Mouse (Mus musculus): ENCODE results near the gene Vcpkmt. TPM values are rescaled to one million over a fixed set of nuclear protein-coding genes. Genes with fewer than 3 reads are reported as not detected.

Gene Vcpkmt
- total and polyA plus RNA-seq, 3 experiments: 18.8 to 43.1 TPM; not detected in 1

DNA sequence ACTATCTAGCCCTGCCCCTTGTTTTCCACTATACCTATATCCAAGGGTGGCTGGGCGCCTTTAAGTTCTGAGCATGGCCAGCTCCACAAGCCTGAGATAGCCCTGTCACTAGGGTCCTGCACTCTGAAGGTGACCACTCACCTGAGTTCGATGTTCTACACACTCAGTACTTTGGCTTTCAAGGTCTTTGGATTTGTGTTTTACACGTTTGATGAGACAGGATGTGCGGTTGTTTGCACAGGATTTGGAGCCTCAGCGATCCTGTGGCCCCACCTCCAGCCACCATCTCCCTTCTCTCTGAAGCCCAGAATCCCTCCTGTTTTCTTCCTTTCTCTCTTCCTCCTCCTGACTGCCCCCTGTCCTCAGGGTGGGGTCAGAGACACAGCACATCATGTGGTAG, 49.6 kb downstream of the Vcpkmt start:
- no peak overlapping the region for H3K4me3 ChIP-seq (ENCODE audit: control insufficient read depth in 1 of 2, insufficient read depth in 1 of 2, low read depth in 2 of 2, low read length in 2 of 2)
- no peaks in the 10 kb centered on the region; the same call in 1 of the 2 replicates for H3K79me2 ChIP-seq (ENCODE audit: control insufficient read depth, insufficient read depth, low read length, poor library complexity)
- peaks cover under 1 to 20% of the 10 kb centered on the region in 2 experiments; a peak in 3 of 4 replicates for H3K4me1 ChIP-seq (ENCODE audit: control insufficient read depth in 1 of 2, insufficient read depth in 2 of 2, low read length in 2 of 2)
- DNase-seq (ENCODE audit: low read depth, low spot score): no peak
- H3K27me3 ChIP-seq (ENCODE audit: control insufficient read depth in 1 of 2, insufficient read depth in 2 of 2, low read length in 2 of 2): no peaks in the 10 kb centered on the region
- no peak overlapping the region for H3K27ac ChIP-seq (ENCODE audit: control insufficient read depth, low read depth, low read length)
- H3K36me3 ChIP-seq (ENCODE audit: control insufficient read depth in 1 of 2, insufficient read depth in 2 of 2, low read length in 2 of 2): peaks cover 0 to 2% of the 10 kb centered on the region in 2 experiments; a peak in 2 of 4 replicates
- no peak overlapping the region for H3K9ac ChIP-seq (ENCODE audit: control insufficient read depth, low read depth, low read length, poor library complexity, severe bottlenecking)
- H3K9me3 ChIP-seq (replicated peaks; ENCODE audit: insufficient read depth, low read length): no peaks in the 10 kb centered on the region
- TF ChIP-seq MYB (IDR thresholded peaks at IDR 0.05; ENCODE audit: low read depth, low read length) (no peak), MAZ (IDR thresholded peaks at IDR 0.05; ENCODE audit: low read depth, low read length) (no peak)

DNA sequence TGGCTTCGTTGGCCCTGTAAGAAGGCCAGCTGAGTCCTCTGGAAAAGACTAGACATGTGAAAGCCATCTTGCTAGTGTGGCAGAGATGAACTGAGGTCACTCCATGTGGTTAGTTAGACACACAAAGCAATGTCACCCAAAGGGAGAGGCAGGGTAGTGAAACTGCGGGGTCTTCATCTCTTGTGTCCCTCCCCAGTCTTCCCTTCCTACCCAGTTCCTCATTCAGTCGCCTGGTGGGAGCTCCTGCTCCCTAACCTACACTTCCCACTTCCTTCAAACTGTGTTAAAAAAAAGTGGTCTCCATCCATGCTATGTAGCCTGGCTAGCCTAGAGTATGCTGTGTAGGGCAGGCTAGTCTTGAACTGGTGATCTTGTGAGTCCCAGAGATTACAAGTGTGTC, 50.3 kb downstream of the Vcpkmt start:
- Histone ChIP-seq H3K4me1 (ENCODE audit: control insufficient read depth in 1 of 2, insufficient read depth in 2 of 2, low read length in 2 of 2) (peaks cover 0 to 16% of the 10 kb centered on the region in 2 experiments; a peak in 3 of 4 replicates), H3K27me3 (ENCODE audit: control insufficient read depth in 1 of 2, insufficient read depth in 2 of 2, low read length in 2 of 2) (no peaks in the 10 kb centered on the region), H3K9me3 (replicated peaks; ENCODE audit: insufficient read depth, low read length) (no peaks in the 10 kb centered on the region), H3K79me2 (ENCODE audit: control insufficient read depth, insufficient read depth, low read length, poor library complexity) (no peaks in the 10 kb centered on the region), H3K27ac (ENCODE audit: control insufficient read depth, low read depth, low read length) (no peak overlapping the region), H3K4me3 (ENCODE audit: control insufficient read depth in 1 of 2, insufficient read depth in 1 of 2, low read depth in 2 of 2, low read length in 2 of 2) (no peak overlapping the region), H3K9ac (ENCODE audit: control insufficient read depth, low read depth, low read length, poor library complexity, severe bottlenecking) (no peak overlapping the region), H3K36me3 (ENCODE audit: control insufficient read depth in 1 of 2, insufficient read depth in 2 of 2, low read length in 2 of 2) (peaks cover 0 to 2% of the 10 kb centered on the region in 2 experiments; a peak in 1 of 4 replicates)
- DNase-seq (ENCODE audit: low read depth, low spot score): no peak
- TF ChIP-seq CHD2 (IDR thresholded peaks at IDR 0.05; ENCODE audit: low read length) (no peak), MAX (IDR thresholded peaks at IDR 0.05; ENCODE audit: low read length) (no peak), TBP (IDR thresholded peaks at IDR 0.05; ENCODE audit: low read depth, low read length) (no peak), MAZ (IDR thresholded peaks at IDR 0.05; ENCODE audit: low read depth, low read length) (no peak), USF1 (IDR thresholded peaks at IDR 0.05; ENCODE audit: low read depth, low read length) (no peak), RCOR1 (IDR thresholded peaks at IDR 0.05; ENCODE audit: low read depth, low read length) (no peak), NELFE (IDR thresholded peaks at IDR 0.05; ENCODE audit: low read depth, low read length) (no peak), TCF12 (IDR thresholded peaks at IDR 0.05; ENCODE audit: low read depth, low read length) (no peak), UBTF (IDR thresholded peaks at IDR 0.05; ENCODE audit: borderline replicate concordance, insufficient read depth, low read depth, low read length) (no peak)

DNA sequence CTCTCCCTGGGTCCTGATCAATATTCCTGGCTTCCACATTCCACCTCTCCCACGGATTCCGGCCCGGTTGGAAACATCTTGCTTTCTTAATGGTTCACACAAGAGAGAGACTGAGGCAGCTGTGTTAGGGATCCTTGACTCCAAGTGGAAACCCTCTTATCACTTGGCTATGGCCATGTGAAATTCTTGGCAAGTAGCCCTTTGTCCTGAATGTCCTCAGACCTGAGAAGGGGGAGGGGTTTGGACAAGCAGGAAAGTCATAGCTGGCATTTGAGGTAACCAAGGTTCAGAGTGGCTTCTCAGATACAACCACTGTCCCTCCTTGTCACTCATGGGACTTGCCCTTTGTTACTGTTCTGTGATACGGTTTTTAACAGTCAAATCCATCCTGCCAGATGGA, 50.7 kb downstream of the Vcpkmt start:
- Histone ChIP-seq H3K27me3 (ENCODE audit: control insufficient read depth in 1 of 2, insufficient read depth in 2 of 2, low read length in 2 of 2) (no peaks in the 10 kb centered on the region), H3K79me2 (ENCODE audit: control insufficient read depth, insufficient read depth, low read length, poor library complexity) (no peaks in the 10 kb centered on the region), H3K4me1 (ENCODE audit: control insufficient read depth in 1 of 2, insufficient read depth in 2 of 2, low read length in 2 of 2) (peaks cover 0 to 12% of the 10 kb centered on the region in 2 experiments; a peak in 3 of 4 replicates), H3K27ac (ENCODE audit: control insufficient read depth, low read depth, low read length) (no peak overlapping the region), H3K36me3 (ENCODE audit: control insufficient read depth in 1 of 2, insufficient read depth in 2 of 2, low read length in 2 of 2) (no peaks in the 10 kb centered on the region; a peak in 1 of 4 replicates), H3K4me3 (ENCODE audit: control insufficient read depth in 1 of 2, insufficient read depth in 1 of 2, low read depth in 2 of 2, low read length in 2 of 2) (no peak overlapping the region), H3K9me3 (replicated peaks; ENCODE audit: insufficient read depth, low read length) (no peaks in the 10 kb centered on the region), H3K9ac (ENCODE audit: control insufficient read depth, low read depth, low read length, poor library complexity, severe bottlenecking) (no peak overlapping the region)
- TF ChIP-seq MXI1 (IDR thresholded peaks at IDR 0.05; ENCODE audit: low read depth, low read length) (no peak), SMC3 (IDR thresholded peaks at IDR 0.05; ENCODE audit: low read depth, low read length) (no peak), JUND (IDR thresholded peaks at IDR 0.05; ENCODE audit: low read depth, low read length) (no peak), POLR2AphosphoS5 (IDR thresholded peaks at IDR 0.05; ENCODE audit: borderline replicate concordance, low read depth, low read length) (no peak), MEF2A (IDR thresholded peaks at IDR 0.05; ENCODE audit: extremely low read depth, insufficient replicate concordance, low read depth, low read length, poor library complexity, severe bottlenecking) (no peak), NRF1 (IDR thresholded peaks at IDR 0.05; ENCODE audit: insufficient read depth, low read depth, low read length, poor library complexity, severe bottlenecking) (no peak), CHD2 (IDR thresholded peaks at IDR 0.05; ENCODE audit: low read length) (no peak), CTCF (IDR thresholded peaks at IDR 0.05 in 2 of 3, conservative IDR thresholded peaks at IDR 0.05 in 1 of 3; ENCODE audit: control insufficient read depth in 1 of 3, insufficient read depth in 1 of 3, low read depth in 2 of 3, low read length in 3 of 3, poor library complexity in 1 of 3, severe bottlenecking in 1 of 3) (no peak), GABPA (IDR thresholded peaks at IDR 0.05; ENCODE audit: low read depth, low read length) (no peak), RAD21 (IDR thresholded peaks at IDR 0.05; ENCODE audit: low read depth, low read length) (no peak), ZNF384 (IDR thresholded peaks at IDR 0.05; ENCODE audit: low read depth, low read length) (no peak), TCF12 (IDR thresholded peaks at IDR 0.05; ENCODE audit: low read depth, low read length) (no peak), EP300 (IDR thresholded peaks at IDR 0.05; ENCODE audit: low read depth in 1 of 2, low read length in 2 of 2) (no peak), HCFC1 (IDR thresholded peaks at IDR 0.05; ENCODE audit: low read depth, low read length) (no peak), USF2 (IDR thresholded peaks at IDR 0.05; ENCODE audit: borderline replicate concordance in 1 of 2, insufficient read depth in 1 of 2, low read depth in 1 of 2, low read length in 2 of 2) (no peak), UBTF (IDR thresholded peaks at IDR 0.05; ENCODE audit: borderline replicate concordance, insufficient read depth, low read depth, low read length) (no peak)
- DNase-seq (ENCODE audit: low read depth, low spot score): no peak
